Mouse (Mus musculus): ENCODE results near the gene Cntn5. TPM values are rescaled to one million over a fixed set of nuclear protein-coding genes. Genes with fewer than 3 reads are reported as not detected.

Gene Cntn5
- total and polyA plus RNA-seq, 3 experiments = not detected

DNA sequence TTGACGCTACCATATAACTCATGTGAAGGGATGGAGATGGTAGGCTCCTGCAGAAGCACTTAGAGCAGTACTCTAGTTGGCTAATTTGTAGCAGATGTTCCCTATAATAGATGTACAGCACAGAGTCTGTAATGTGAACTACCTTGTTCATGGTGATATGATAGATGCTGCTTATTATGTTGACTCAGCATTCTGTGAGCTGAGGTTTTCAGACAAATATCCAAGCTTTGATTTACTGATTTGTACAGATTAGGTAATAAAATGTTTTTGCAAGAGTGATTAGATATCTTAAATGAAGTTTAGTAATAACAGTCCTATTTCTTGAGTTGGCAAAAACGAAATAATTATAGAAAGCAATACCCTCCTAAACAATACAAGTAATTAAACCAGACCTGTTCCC is 1133.8 kb downstream of the Cntn5 start:
- H3K27ac ChIP-seq (ENCODE audit: insufficient read depth, low read depth) = no peak overlapping the region
- no peaks in the 10 kb centered on the region for H3K27me3 ChIP-seq (replicated peaks)
- no peak for DNase-seq (ENCODE audit: extremely low read depth)
- no peak overlapping the region for H3K4me3 ChIP-seq (replicated peaks in 1 of 3; ENCODE audit: low read depth in 2 of 3, low read length in 2 of 3, poor library complexity in 1 of 3)
- in situ Hi-C loops (cut with MboI; ENCODE audit: low pct_ligation_motif_present, low pct_unique_long_range_greater_than_20kb, low sequenced_read_pairs) (no loop called here), dilution Hi-C loops (cut with MboI; ENCODE audit: extremely low pct_ligation_motif_present, extremely low pct_unique_long_range_greater_than_20kb, low sequenced_read_pairs) (no loop called here)
- H3K4me1 ChIP-seq (ENCODE audit: control insufficient read depth in 1 of 2, insufficient read depth in 2 of 2) = no peaks in the 10 kb centered on the region
- H3K79me2 ChIP-seq (replicated peaks; ENCODE audit: control insufficient read depth, extremely low read depth, insufficient read depth, poor library complexity, severe bottlenecking) = no peaks in the 10 kb centered on the region
- no peaks in the 10 kb centered on the region for H3K9me3 ChIP-seq (replicated peaks; ENCODE audit: low read length)
- TF ChIP-seq CHD1 (IDR thresholded peaks at IDR 0.05; ENCODE audit: low read depth, low read length) (no peak), BHLHE40 (IDR thresholded peaks at IDR 0.05; ENCODE audit: low read depth, low read length) (no peak), MYC (IDR thresholded peaks at IDR 0.05; ENCODE audit: low read depth, low read length) (no peak), ZKSCAN1 (IDR thresholded peaks at IDR 0.05; ENCODE audit: borderline replicate concordance, low read depth, low read length) (no peak), MAX (IDR thresholded peaks at IDR 0.05; ENCODE audit: low read length) (no peak), NELFE (IDR thresholded peaks at IDR 0.05; ENCODE audit: low read depth, low read length) (no peak), HCFC1 (IDR thresholded peaks at IDR 0.05; ENCODE audit: low read depth, low read length) (no peak), IRF4 (IDR thresholded peaks at IDR 0.05; ENCODE audit: low read depth, low read length) (no peak), SIN3A (IDR thresholded peaks at IDR 0.05; ENCODE audit: low read length) (no peak), ELF1 (IDR thresholded peaks at IDR 0.05; ENCODE audit: low read depth, low read length) (no peak), NRF1 (IDR thresholded peaks at IDR 0.05; ENCODE audit: low read depth, low read length) (no peak), ZMIZ1 (IDR thresholded peaks at IDR 0.05; ENCODE audit: low read depth, low read length) (no peak), CHD2 (IDR thresholded peaks at IDR 0.05; ENCODE audit: low read length) (no peak), RAD21 (IDR thresholded peaks at IDR 0.05; ENCODE audit: low read depth, low read length) (no peak), KAT2A (IDR thresholded peaks at IDR 0.05; ENCODE audit: insufficient replicate concordance, low read length) (no peak), JUND (conservative IDR thresholded peaks at IDR 0.05; ENCODE audit: low read depth, low read length) (no peak), TCF12 (IDR thresholded peaks at IDR 0.05; ENCODE audit: low read depth, low read length) (no peak)
- no peak overlapping the region for H3K9ac ChIP-seq (ENCODE audit: insufficient read depth, low read depth)
- no peaks in the 10 kb centered on the region for H3K36me3 ChIP-seq (replicated peaks in 1 of 2; ENCODE audit: control insufficient read depth in 1 of 2, insufficient read depth in 1 of 2, low read length in 1 of 2)
- no peak overlapping the region for H3K4me2 ChIP-seq (ENCODE audit: insufficient read depth, low read depth, poor library complexity, severe bottlenecking)

DNA sequence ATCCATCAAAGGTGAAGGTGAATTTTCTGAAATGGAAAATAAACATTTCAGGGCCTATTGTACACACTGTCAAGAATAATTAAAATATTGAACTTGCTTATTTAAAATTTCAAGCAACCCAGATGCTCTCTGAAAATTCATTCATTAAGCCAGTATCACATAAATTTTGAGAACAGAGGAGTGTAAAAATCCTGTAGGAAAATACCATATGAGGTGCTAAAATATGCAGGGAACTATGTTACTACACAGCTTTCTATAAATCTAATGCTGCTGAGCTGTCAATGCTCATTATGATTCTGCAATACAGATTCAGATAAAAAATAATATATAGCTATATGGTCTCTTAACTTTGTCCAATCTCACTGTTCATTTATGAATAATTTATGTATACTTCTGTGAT is 1134.9 kb downstream of the Cntn5 start:
- Histone ChIP-seq H3K27ac (ENCODE audit: insufficient read depth, low read depth) (no peak overlapping the region), H3K79me2 (replicated peaks; ENCODE audit: control insufficient read depth, extremely low read depth, insufficient read depth, poor library complexity, severe bottlenecking) (no peaks in the 10 kb centered on the region), H3K27me3 (replicated peaks) (no peaks in the 10 kb centered on the region), H3K4me3 (replicated peaks in 1 of 3; ENCODE audit: low read depth in 2 of 3, low read length in 2 of 3, poor library complexity in 1 of 3) (no peak overlapping the region), H3K36me3 (replicated peaks in 1 of 2; ENCODE audit: control insufficient read depth in 1 of 2, insufficient read depth in 1 of 2, low read length in 1 of 2) (no peaks in the 10 kb centered on the region), H3K9me3 (replicated peaks; ENCODE audit: low read length) (no peaks in the 10 kb centered on the region), H3K4me1 (ENCODE audit: control insufficient read depth in 1 of 2, insufficient read depth in 2 of 2) (no peaks in the 10 kb centered on the region), H3K4me2 (ENCODE audit: insufficient read depth, low read depth, poor library complexity, severe bottlenecking) (no peak overlapping the region), H3K9ac (ENCODE audit: insufficient read depth, low read depth) (no peak overlapping the region)
- DNase-seq (ENCODE audit: extremely low read depth) = no peak
- TF ChIP-seq BHLHE40 (IDR thresholded peaks at IDR 0.05; ENCODE audit: low read depth, low read length) (no peak), JUND (conservative IDR thresholded peaks at IDR 0.05; ENCODE audit: low read depth, low read length) (no peak), MYC (IDR thresholded peaks at IDR 0.05; ENCODE audit: low read depth, low read length) (no peak), PAX5 (IDR thresholded peaks at IDR 0.05; ENCODE audit: low read length) (no peak), ZMIZ1 (IDR thresholded peaks at IDR 0.05; ENCODE audit: low read depth, low read length) (no peak), MXI1 (IDR thresholded peaks at IDR 0.05; ENCODE audit: low read depth, low read length) (no peak), SIN3A (IDR thresholded peaks at IDR 0.05; ENCODE audit: low read length) (no peak)
- in situ Hi-C loops (cut with MboI; ENCODE audit: low pct_ligation_motif_present, low pct_unique_long_range_greater_than_20kb, low sequenced_read_pairs) = no loop called here
- dilution Hi-C loops (cut with MboI; ENCODE audit: extremely low pct_ligation_motif_present, extremely low pct_unique_long_range_greater_than_20kb, low sequenced_read_pairs) = no loop called here

Data from CH12.LX (cell line).